Mouse (Mus musculus): ENCODE data around the gene Ippk. TPM values are rescaled to one million over a fixed set of nuclear protein-coding genes. Genes with fewer than 3 reads are reported as not detected.

Ippk gene
- polyA plus RNA-seq, 1 experiment from 2014 or later: 17.3 TPM

DNA sequence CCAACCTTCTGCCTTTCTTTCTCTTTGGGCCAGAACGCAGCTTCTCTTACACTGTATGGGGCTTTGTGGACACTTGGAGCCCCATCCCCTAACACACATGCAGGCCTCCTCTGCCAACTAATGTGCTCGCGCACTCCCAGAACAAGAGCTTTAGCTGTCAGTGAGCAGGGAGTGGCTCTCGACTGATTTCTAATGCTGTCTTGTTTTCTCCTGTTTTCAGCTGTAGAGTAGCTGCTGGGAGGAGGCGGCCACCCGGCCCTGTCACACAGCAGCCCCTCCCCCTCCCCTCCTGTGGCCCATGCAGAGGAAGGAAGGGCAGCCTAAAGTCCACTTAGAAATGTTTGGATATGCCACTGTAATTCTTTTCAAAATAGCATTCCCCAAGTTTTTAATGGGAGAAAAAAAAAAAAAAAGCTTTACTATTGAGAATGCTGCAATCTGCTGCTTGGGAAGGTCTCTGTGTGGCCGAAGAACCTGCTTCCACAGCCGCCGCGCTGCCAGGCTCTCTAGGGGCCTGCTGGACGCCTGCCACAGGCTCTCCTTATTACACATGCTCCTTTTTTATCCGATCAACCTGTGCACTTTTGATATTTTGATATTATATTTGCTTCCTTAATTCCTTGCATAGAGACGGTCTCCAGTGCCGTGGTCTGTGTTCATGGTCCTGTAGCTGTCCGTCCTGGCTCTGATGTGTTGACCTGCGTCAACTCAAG is 36.1 kb upstream of the Ippk start:
- Histone ChIP-seq H3K4me3 (replicated peaks; ENCODE audit: low read length) (no peak overlapping the region), H3K27me3 (replicated peaks; ENCODE audit: control insufficient read depth, insufficient read depth, low read length) (no peaks in the 10 kb centered on the region), H3K9ac (replicated peaks; ENCODE audit: low read depth, low read length) (no peak overlapping the region), H3K4me1 (replicated peaks; ENCODE audit: control insufficient read depth, insufficient read depth, low read length) (no peaks in the 10 kb centered on the region), H3K27ac (ENCODE audit: low read length) (no peak overlapping the region), H3K9me3 (ENCODE audit: control insufficient read depth, low read length) (no peaks in the 10 kb centered on the region), H3K4me2 (ENCODE audit: low read length) (no peak overlapping the region), H3K36me3 (ENCODE audit: control insufficient read depth, insufficient read depth) (peaks cover 30% of the 10 kb centered on the region)
- WGBS: 83% methylated on average over 16 of the region's 16 CpGs
- ATAC-seq: no peak

DNA sequence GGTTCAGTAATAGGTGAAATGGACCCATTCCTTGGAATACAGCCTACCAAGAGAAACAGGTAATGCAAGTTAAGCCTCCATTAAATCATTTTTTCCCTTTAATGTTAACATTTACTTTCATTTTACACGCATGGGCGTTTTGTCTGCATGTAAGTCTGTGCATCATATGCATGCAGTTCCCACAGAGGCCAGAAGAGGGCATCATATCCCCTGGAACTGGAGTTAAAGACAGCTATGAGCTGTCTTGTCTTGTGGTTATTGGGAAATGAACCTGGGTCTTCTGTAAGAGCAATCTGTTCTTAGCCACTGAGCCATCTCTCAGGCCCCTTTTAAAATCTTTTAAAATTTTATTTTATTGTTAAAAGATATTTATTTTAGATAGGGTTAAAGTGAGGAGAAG is 29.7 kb upstream of the Ippk start:
- WGBS: 97% methylated on average over 2 of the region's 2 CpGs
- H3K36me3 ChIP-seq (ENCODE audit: control insufficient read depth, insufficient read depth): peaks cover 4% of the 10 kb centered on the region; the same call in 1 of the 2 replicates
- H3K9ac ChIP-seq (replicated peaks; ENCODE audit: low read depth, low read length): no peak overlapping the region
- H3K27me3 ChIP-seq (replicated peaks; ENCODE audit: control insufficient read depth, insufficient read depth, low read length): no peaks in the 10 kb centered on the region
- no peak overlapping the region for H3K4me3 ChIP-seq (replicated peaks; ENCODE audit: low read length)
- no peak overlapping the region for H3K4me2 ChIP-seq (ENCODE audit: low read length)
- ATAC-seq: no peak
- no peaks in the 10 kb centered on the region for H3K9me3 ChIP-seq (ENCODE audit: control insufficient read depth, low read length)
- no peaks in the 10 kb centered on the region for H3K4me1 ChIP-seq (replicated peaks; ENCODE audit: control insufficient read depth, insufficient read depth, low read length)
- no peak overlapping the region for H3K27ac ChIP-seq (ENCODE audit: low read length)

DNA sequence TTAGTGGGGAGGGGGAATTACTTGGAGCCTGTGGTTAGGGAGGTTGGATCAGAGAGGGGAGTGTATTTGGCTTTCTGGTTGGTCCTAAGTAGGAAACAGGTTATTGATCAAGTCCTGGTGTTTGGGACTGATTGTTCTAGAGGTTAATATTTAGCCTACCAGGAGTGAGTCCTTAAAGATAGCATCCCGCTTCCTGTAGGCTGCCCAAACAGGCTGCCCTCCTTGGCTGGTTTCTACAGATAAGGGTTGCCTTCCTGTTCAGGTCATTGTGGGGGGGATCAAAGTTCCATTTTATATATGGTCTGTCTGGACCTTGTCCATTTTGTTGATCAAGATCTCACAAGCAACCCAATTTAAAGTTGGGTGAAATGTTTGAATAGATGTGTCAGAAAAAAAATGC is 27.5 kb upstream of the Ippk start:
- no peak overlapping the region for H3K27ac ChIP-seq (ENCODE audit: low read length)
- H3K36me3 ChIP-seq (ENCODE audit: control insufficient read depth, insufficient read depth): no peaks in the 10 kb centered on the region
- H3K4me2 ChIP-seq (ENCODE audit: low read length): no peak overlapping the region
- whole genome bisulfite sequencing: 100% methylated on average over 1 of the region's 1 CpGs
- no peaks in the 10 kb centered on the region for H3K27me3 ChIP-seq (replicated peaks; ENCODE audit: control insufficient read depth, insufficient read depth, low read length)
- no peak overlapping the region for H3K4me3 ChIP-seq (replicated peaks; ENCODE audit: low read length)
- H3K9me3 ChIP-seq (ENCODE audit: control insufficient read depth, low read length): no peaks in the 10 kb centered on the region
- no peaks in the 10 kb centered on the region for H3K4me1 ChIP-seq (replicated peaks; ENCODE audit: control insufficient read depth, insufficient read depth, low read length)
- H3K9ac ChIP-seq (replicated peaks; ENCODE audit: low read depth, low read length): no peak overlapping the region
- no peak for ATAC-seq

- 96% methylated on average over 3 of the region's 3 CpGs for WGBS
- no peak for ATAC-seq
Measured at GRCm38 (mm10) chr13:49394886-49395447, 26.1 kb upstream of the Ippk start.

DNA sequence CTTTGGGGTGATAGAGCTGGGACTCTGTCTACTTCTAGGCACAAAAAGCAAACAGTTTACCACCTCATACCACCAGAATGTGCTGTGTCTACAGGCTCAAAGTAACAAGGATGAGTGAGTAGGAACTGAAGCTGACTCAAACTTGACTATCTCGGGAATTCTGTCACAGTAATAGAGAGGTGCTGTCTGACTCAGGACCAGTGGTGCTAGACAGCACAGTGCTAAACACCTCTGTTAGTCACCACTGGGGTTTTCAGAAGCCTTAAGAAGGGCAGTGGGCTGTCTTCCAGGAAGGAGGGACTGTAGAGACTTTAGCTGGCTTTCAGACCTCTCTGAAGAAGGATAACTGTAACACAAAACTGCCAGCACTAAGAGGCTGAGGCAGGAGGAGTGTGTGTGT is 24.3 kb upstream of the Ippk start:
- Histone ChIP-seq H3K4me2 (ENCODE audit: low read length) (no peak overlapping the region), H3K36me3 (ENCODE audit: control insufficient read depth, insufficient read depth) (no peaks in the 10 kb centered on the region), H3K4me3 (replicated peaks; ENCODE audit: low read length) (no peak overlapping the region), H3K4me1 (replicated peaks; ENCODE audit: control insufficient read depth, insufficient read depth, low read length) (no peaks in the 10 kb centered on the region), H3K27me3 (replicated peaks; ENCODE audit: control insufficient read depth, insufficient read depth, low read length) (no peaks in the 10 kb centered on the region), H3K27ac (ENCODE audit: low read length) (no peak overlapping the region), H3K9ac (replicated peaks; ENCODE audit: low read depth, low read length) (no peak overlapping the region), H3K9me3 (ENCODE audit: control insufficient read depth, low read length) (no peaks in the 10 kb centered on the region)
- ATAC-seq: no peak
- 89% methylated on average over 1 of the region's 1 CpGs for WGBS

More at GRCm38 (mm10) chr13:49394886-49395447, 26.1 kb upstream of the Ippk start:
- Histone ChIP-seq H3K27me3 (replicated peaks; ENCODE audit: control insufficient read depth, insufficient read depth, low read length) (no peaks in the 10 kb centered on the region), H3K4me3 (replicated peaks; ENCODE audit: low read length) (no peak overlapping the region), H3K4me2 (ENCODE audit: low read length) (no peak overlapping the region), H3K4me1 (replicated peaks; ENCODE audit: control insufficient read depth, insufficient read depth, low read length) (no peaks in the 10 kb centered on the region), H3K36me3 (ENCODE audit: control insufficient read depth, insufficient read depth) (no peaks in the 10 kb centered on the region), H3K27ac (ENCODE audit: low read length) (no peak overlapping the region), H3K9me3 (ENCODE audit: control insufficient read depth, low read length) (no peaks in the 10 kb centered on the region), H3K9ac (replicated peaks; ENCODE audit: low read depth, low read length) (no peak overlapping the region)

GRCm38 (mm10) chr13:49398191-49398590 is 22.9 kb upstream of the Ippk start:
- Histone ChIP-seq H3K4me2 (ENCODE audit: low read length) (no peak overlapping the region), H3K27ac (ENCODE audit: low read length) (no peak overlapping the region), H3K4me1 (replicated peaks; ENCODE audit: control insufficient read depth, insufficient read depth, low read length) (no peaks in the 10 kb centered on the region), H3K27me3 (replicated peaks; ENCODE audit: control insufficient read depth, insufficient read depth, low read length) (no peaks in the 10 kb centered on the region), H3K9ac (replicated peaks; ENCODE audit: low read depth, low read length) (no peak overlapping the region), H3K9me3 (ENCODE audit: control insufficient read depth, low read length) (no peaks in the 10 kb centered on the region), H3K36me3 (ENCODE audit: control insufficient read depth, insufficient read depth) (no peaks in the 10 kb centered on the region), H3K4me3 (replicated peaks; ENCODE audit: low read length) (no peak overlapping the region)
- WGBS: 91% methylated on average over 8 of the region's 8 CpGs
- ATAC-seq: no peak

GRCm38 (mm10) chr13:49400139-49400538 is 20.9 kb upstream of the Ippk start:
- no peak overlapping the region for H3K27ac ChIP-seq (ENCODE audit: low read length)
- H3K4me1 ChIP-seq (replicated peaks; ENCODE audit: control insufficient read depth, insufficient read depth, low read length): no peaks in the 10 kb centered on the region
- no peak overlapping the region for H3K4me3 ChIP-seq (replicated peaks; ENCODE audit: low read length)
- H3K9ac ChIP-seq (replicated peaks; ENCODE audit: low read depth, low read length): no peak overlapping the region
- WGBS: 52% methylated on average over 6 of the region's 6 CpGs
- no peaks in the 10 kb centered on the region for H3K27me3 ChIP-seq (replicated peaks; ENCODE audit: control insufficient read depth, insufficient read depth, low read length)
- H3K4me2 ChIP-seq (ENCODE audit: low read length): no peak overlapping the region
- no peaks in the 10 kb centered on the region for H3K36me3 ChIP-seq (ENCODE audit: control insufficient read depth, insufficient read depth)
- peak; percentile 57; the same call in 1 of the 2 replicates for ATAC-seq
- H3K9me3 ChIP-seq (ENCODE audit: control insufficient read depth, low read length): no peaks in the 10 kb centered on the region

DNA sequence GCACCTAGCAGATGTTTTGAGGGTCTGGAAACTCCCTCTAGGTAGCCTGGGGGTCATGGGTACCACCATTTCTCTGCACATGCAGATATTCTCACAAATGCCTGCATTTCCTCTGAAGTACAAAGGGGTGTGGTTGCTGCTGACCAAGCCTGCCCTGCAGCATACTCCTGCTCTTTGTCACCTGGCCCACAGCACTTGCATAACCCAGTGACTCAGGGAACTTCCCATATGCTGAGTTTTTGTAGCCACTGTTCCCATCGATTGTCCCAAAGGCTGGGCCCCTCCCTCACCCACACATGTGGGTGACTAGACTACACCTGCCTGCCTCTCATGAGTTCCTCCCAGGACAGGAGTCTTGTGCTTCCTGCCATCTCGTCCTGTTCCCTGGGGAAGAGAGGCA is 18.4 kb upstream of the Ippk start:
- Histone ChIP-seq H3K27me3 (replicated peaks; ENCODE audit: control insufficient read depth, insufficient read depth, low read length) (no peaks in the 10 kb centered on the region), H3K4me2 (ENCODE audit: low read length) (no peak overlapping the region), H3K9ac (replicated peaks; ENCODE audit: low read depth, low read length) (no peak overlapping the region), H3K27ac (ENCODE audit: low read length) (no peak overlapping the region), H3K4me3 (replicated peaks; ENCODE audit: low read length) (no peak overlapping the region), H3K4me1 (replicated peaks; ENCODE audit: control insufficient read depth, insufficient read depth, low read length) (no peaks in the 10 kb centered on the region), H3K9me3 (ENCODE audit: control insufficient read depth, low read length) (no peaks in the 10 kb centered on the region), H3K36me3 (ENCODE audit: control insufficient read depth, insufficient read depth) (no peaks in the 10 kb centered on the region)
- ATAC-seq: no peak
- 87% methylated on average over 2 of the region's 2 CpGs for WGBS

DNA sequence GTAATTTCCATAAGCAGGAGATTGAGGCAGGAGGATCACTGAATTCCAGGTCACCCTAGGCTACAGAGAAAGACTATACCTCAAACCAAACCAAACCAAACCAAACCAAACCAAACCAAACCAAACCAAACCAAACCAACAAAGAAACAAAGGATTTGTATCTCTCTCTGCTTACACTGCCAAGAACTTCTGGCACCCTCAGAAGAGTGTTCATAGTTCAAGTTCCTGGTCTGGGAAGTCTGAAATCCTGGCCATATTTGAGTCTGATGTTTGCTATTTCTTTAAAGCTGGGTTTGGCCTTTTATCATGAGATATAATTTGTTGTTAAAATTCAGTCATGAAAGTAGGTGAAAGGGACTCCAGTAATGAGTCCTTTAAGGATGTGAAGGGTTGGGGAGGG is 13.3 kb upstream of the Ippk start:
- H3K27me3 ChIP-seq (replicated peaks; ENCODE audit: control insufficient read depth, insufficient read depth, low read length): no peaks in the 10 kb centered on the region
- H3K9me3 ChIP-seq (ENCODE audit: control insufficient read depth, low read length): no peaks in the 10 kb centered on the region
- H3K4me1 ChIP-seq (replicated peaks; ENCODE audit: control insufficient read depth, insufficient read depth, low read length): no peaks in the 10 kb centered on the region
- H3K4me3 ChIP-seq (replicated peaks; ENCODE audit: low read length): no peak overlapping the region
- no peak overlapping the region for H3K9ac ChIP-seq (replicated peaks; ENCODE audit: low read depth, low read length)
- no peak overlapping the region for H3K4me2 ChIP-seq (ENCODE audit: low read length)
- no peaks in the 10 kb centered on the region for H3K36me3 ChIP-seq (ENCODE audit: control insufficient read depth, insufficient read depth)
- ATAC-seq: no peak
- H3K27ac ChIP-seq (ENCODE audit: low read length): no peak overlapping the region

GRCm38 (mm10) chr13:49421606-49421917 is 513 bp downstream of the Ippk start:
- Histone ChIP-seq H3K4me1 (replicated peaks; ENCODE audit: control insufficient read depth, insufficient read depth, low read length) (peaks cover 29% of the 10 kb centered on the region), H3K9me3 (ENCODE audit: control insufficient read depth, low read length) (no peaks in the 10 kb centered on the region), H3K9ac (replicated peaks; ENCODE audit: low read depth, low read length) (peak overlapping the region; percentile 80), H3K27ac (ENCODE audit: low read length) (peak overlapping the region; percentile 75), H3K4me3 (replicated peaks; ENCODE audit: low read length) (peak overlapping the region; percentile 88), H3K36me3 (ENCODE audit: control insufficient read depth, insufficient read depth) (no peaks in the 10 kb centered on the region), H3K4me2 (ENCODE audit: low read length) (peak overlapping the region; percentile 98), H3K27me3 (replicated peaks; ENCODE audit: control insufficient read depth, insufficient read depth, low read length) (no peaks in the 10 kb centered on the region)
- WGBS: under 1% methylated on average over 15 of the region's 15 CpGs
- no peak for ATAC-seq

Data from forebrain, embryonic 16.5 days (tissue).